In genomic region chr2:119289014-119289416, GRCm38 (mm10) we compare ENCODE assay signal across 8 mouse cellular contexts. TPM values are rescaled to one million over a fixed set of nuclear protein-coding genes. Genes with fewer than 3 reads are reported as not detected.
DNase-seq lines count a peak whose midpoint lies in the region; ATAC-seq lines count a peak whose summit lies in the region.

No protein-coding gene starts in this region.

- H3K27me3 ChIP-seq in neural tube, embryonic 11.5 days (ENCODE audit: control insufficient read depth, insufficient read depth, low read length), result no peaks in the 10 kb centered on the region
- H3K27me3 ChIP-seq in embryonic facial prominence, embryonic 15.5 days, result no peaks in the 10 kb centered on the region
- no peaks in the 10 kb centered on the region for H3K27me3 ChIP-seq in hindbrain, embryonic 16.5 days (replicated peaks; ENCODE audit: control insufficient read depth, insufficient read depth, low read length)
- no peaks in the 10 kb centered on the region for H3K27me3 ChIP-seq in midbrain, embryonic 11.5 days (ENCODE audit: control insufficient read depth, insufficient read depth, low read length)

- H3K27ac ChIP-seq in neural tube, embryonic 11.5 days (ENCODE audit: low read depth, low read length), result no peak overlapping the region
- H3K27ac ChIP-seq in embryonic facial prominence, embryonic 15.5 days (replicated peaks), result peak overlapping the region; percentile 39
- H3K27ac ChIP-seq in hindbrain, embryonic 16.5 days (ENCODE audit: low read depth, low read length), result peak overlapping the region; percentile 32
- H3K27ac ChIP-seq in midbrain, embryonic 11.5 days (ENCODE audit: low read depth, low read length), result no peak overlapping the region

- H3K4me3 ChIP-seq in neural tube, embryonic 11.5 days (ENCODE audit: low read depth, low read length), result peak overlapping the region; percentile 60
- peak overlapping the region; percentile 72 for H3K4me3 ChIP-seq in embryonic facial prominence, embryonic 15.5 days (replicated peaks)
- peak overlapping the region; percentile 54 for H3K4me3 ChIP-seq in hindbrain, embryonic 16.5 days (ENCODE audit: low read length)
- H3K4me3 ChIP-seq in midbrain, embryonic 11.5 days (ENCODE audit: low read depth, low read length), result peak overlapping the region; percentile 74

- no peaks in the 10 kb centered on the region for H3K9me3 ChIP-seq in neural tube, embryonic 11.5 days (ENCODE audit: control insufficient read depth, low read length)
- no peaks in the 10 kb centered on the region for H3K9me3 ChIP-seq in embryonic facial prominence, embryonic 15.5 days (replicated peaks)
- H3K9me3 ChIP-seq in hindbrain, embryonic 16.5 days (ENCODE audit: control insufficient read depth, low read length), result no peaks in the 10 kb centered on the region
- no peaks in the 10 kb centered on the region for H3K9me3 ChIP-seq in midbrain, embryonic 11.5 days (ENCODE audit: control insufficient read depth, low read length)

- peak overlapping the region; percentile 85 for H3K4me2 ChIP-seq in neural tube, embryonic 11.5 days (ENCODE audit: low read depth)
- peak overlapping the region; percentile 84 for H3K4me2 ChIP-seq in embryonic facial prominence, embryonic 15.5 days (replicated peaks)
- H3K4me2 ChIP-seq in hindbrain, embryonic 16.5 days (ENCODE audit: low read length), result peak overlapping the region; percentile 85
- peak overlapping the region; percentile 58 for H3K4me2 ChIP-seq in midbrain, embryonic 11.5 days

- WGBS in neural tube, embryonic 11.5 days, result 4% methylated on average over 11 of the region's 11 CpGs
- 2% methylated on average over 11 of the region's 11 CpGs for WGBS in embryonic facial prominence, embryonic 15.5 days
- 3% methylated on average over 11 of the region's 11 CpGs for WGBS in hindbrain, embryonic 16.5 days
- 4% methylated on average over 11 of the region's 11 CpGs for whole genome bisulfite sequencing in midbrain, embryonic 11.5 days

- ATAC-seq in neural tube, embryonic 11.5 days (ENCODE audit: insufficient read depth, low FRiP score, low TSS enrichment), result no peak
- no peak for ATAC-seq in embryonic facial prominence, embryonic 15.5 days (ENCODE audit: insufficient number of reproducible peaks, low FRiP score, low TSS enrichment, low read depth)
- no peak for ATAC-seq in hindbrain, embryonic 16.5 days
- ATAC-seq in midbrain, embryonic 11.5 days (ENCODE audit: low FRiP score), result peak; percentile 31
- ATAC-seq in cerebellum, adult (ENCODE audit: insufficient number of reproducible peaks, low FRiP score, low TSS enrichment), result no peak

- H3K9ac ChIP-seq in neural tube, embryonic 11.5 days (ENCODE audit: low read length), result peak overlapping the region; percentile 62
- peak overlapping the region; percentile 82 for H3K9ac ChIP-seq in embryonic facial prominence, embryonic 15.5 days
- peak overlapping the region; percentile 67 for H3K9ac ChIP-seq in hindbrain, embryonic 16.5 days (ENCODE audit: low read depth, low read length)
- peak overlapping the region; percentile 78 for H3K9ac ChIP-seq in midbrain, embryonic 11.5 days (ENCODE audit: low read length)

- no peak for DNase-seq in neural tube, embryonic 11.5 days (ENCODE audit: low spot score)
- DNase-seq in neural tube, embryonic 10.5 days (ENCODE audit: extremely low spot score, low spot score), result no peak
- no peak for DNase-seq in midbrain, embryonic 11.5 days (ENCODE audit: low spot score, missing footprints)
- DNase-seq in yolk sac, embryonic 10.5 days (ENCODE audit: low spot score), result peak; percentile 54
- DNase-seq in left cerebral cortex, adult 8-10 months (ENCODE audit: low spot score in 2 of 2), result no peak

- H3K36me3 ChIP-seq in neural tube, embryonic 11.5 days (ENCODE audit: control insufficient read depth, insufficient read depth, low read length), result peaks cover 9% of the 10 kb centered on the region
- H3K36me3 ChIP-seq in embryonic facial prominence, embryonic 15.5 days, result peaks cover 41% of the 10 kb centered on the region
- peaks cover 19% of the 10 kb centered on the region for H3K36me3 ChIP-seq in hindbrain, embryonic 16.5 days (ENCODE audit: control insufficient read depth, insufficient read depth, low read length)
- H3K36me3 ChIP-seq in midbrain, embryonic 11.5 days (ENCODE audit: control insufficient read depth, insufficient read depth, low read length), result peaks cover 4% of the 10 kb centered on the region; the same call in 1 of the 2 replicates

- peaks cover 7% of the 10 kb centered on the region for H3K4me1 ChIP-seq in neural tube, embryonic 11.5 days (ENCODE audit: control insufficient read depth, insufficient read depth, low read length)
- H3K4me1 ChIP-seq in embryonic facial prominence, embryonic 15.5 days, result peaks cover 20% of the 10 kb centered on the region
- H3K4me1 ChIP-seq in hindbrain, embryonic 16.5 days (ENCODE audit: control insufficient read depth, insufficient read depth, low read depth, low read length), result peaks cover 11% of the 10 kb centered on the region
- H3K4me1 ChIP-seq in midbrain, embryonic 11.5 days (ENCODE audit: control insufficient read depth, insufficient read depth, low read length), result peaks cover 8% of the 10 kb centered on the region; the same call in 1 of the 2 replicates

RNA-seq across cellular contexts. Expression of gene Vps18, which starts 0.5 kb away (rescaled TPM):
- polyA plus RNA-seq in neural tube, embryonic 11.5 days (2014; fragmentation: Nextera tagmentation; extraction: Ambion mirVana), result 17.4 and 17.8 TPM in 2 replicates
- 18.8 and 19.6 TPM in 2 replicates for polyA plus RNA-seq in embryonic facial prominence, embryonic 15.5 days (2015; fragmentation: Nextera tagmentation; extraction: Ambion mirVana)
- polyA plus RNA-seq in hindbrain, embryonic 16.5 days (2015; fragmentation: Nextera tagmentation; extraction: Ambion mirVana), result 28.2 and 30.4 TPM in 2 replicates
- polyA plus RNA-seq in midbrain, embryonic 11.5 days (2014; fragmentation: Nextera tagmentation; extraction: Ambion mirVana), result 9.8 and 10.0 TPM in 2 replicates
- 10 to 100 TPM; 46.8 to 52.2 (median 49.4) TPM for total RNA-seq in left cerebral cortex, adult 8-10 months (2022)

RNA-seq across cellular contexts. Expression of gene Rhov, which starts 17.9 kb away (rescaled TPM):
- polyA plus RNA-seq in neural tube, embryonic 11.5 days (2014; fragmentation: Nextera tagmentation; extraction: Ambion mirVana), result 2.3 and 2.4 TPM in 2 replicates
- polyA plus RNA-seq in embryonic facial prominence, embryonic 15.5 days (2015; fragmentation: Nextera tagmentation; extraction: Ambion mirVana), result 37.1 and 37.9 TPM in 2 replicates
- 48.2 and 56.9 TPM in 2 replicates for polyA plus RNA-seq in hindbrain, embryonic 16.5 days (2015; fragmentation: Nextera tagmentation; extraction: Ambion mirVana)
- polyA plus RNA-seq in midbrain, embryonic 11.5 days (2014; fragmentation: Nextera tagmentation; extraction: Ambion mirVana), result 1.3 and 2.6 TPM in 2 replicates
- 10 to 100 TPM; 11.1 to 12.5 (median 11.7) TPM for total RNA-seq in left cerebral cortex, adult 8-10 months (2022)

RNA-seq across cellular contexts. Expression of gene Dll4, which starts 36.6 kb away (rescaled TPM):
- 3.1 and 3.8 TPM in 2 replicates for polyA plus RNA-seq in neural tube, embryonic 11.5 days (2014; fragmentation: Nextera tagmentation; extraction: Ambion mirVana)
- polyA plus RNA-seq in embryonic facial prominence, embryonic 15.5 days (2015; fragmentation: Nextera tagmentation; extraction: Ambion mirVana), result 5.7 and 5.8 TPM in 2 replicates
- polyA plus RNA-seq in hindbrain, embryonic 16.5 days (2015; fragmentation: Nextera tagmentation; extraction: Ambion mirVana), result 5.3 and 6.0 TPM in 2 replicates
- polyA plus RNA-seq in midbrain, embryonic 11.5 days (2014; fragmentation: Nextera tagmentation; extraction: Ambion mirVana), result 3.1 and 4.0 TPM in 2 replicates
- 1 to 10 TPM; 2.0 to 3.9 (median 3.0) TPM for total RNA-seq in left cerebral cortex, adult 8-10 months (2022)

RNA-seq across cellular contexts. Expression of gene Spint1, which starts 51.9 kb away (rescaled TPM):
- polyA plus RNA-seq in neural tube, embryonic 11.5 days (2014; fragmentation: Nextera tagmentation; extraction: Ambion mirVana), result 2.7 and 2.8 TPM in 2 replicates
- polyA plus RNA-seq in embryonic facial prominence, embryonic 15.5 days (2015; fragmentation: Nextera tagmentation; extraction: Ambion mirVana), result 29.8 and 33.0 TPM in 2 replicates
- polyA plus RNA-seq in hindbrain, embryonic 16.5 days (2015; fragmentation: Nextera tagmentation; extraction: Ambion mirVana), result 0.71 and 0.79 TPM in 2 replicates
- polyA plus RNA-seq in midbrain, embryonic 11.5 days (2014; fragmentation: Nextera tagmentation; extraction: Ambion mirVana), result 1.1 and 1.2 TPM in 2 replicates
- total RNA-seq in left cerebral cortex, adult 8-10 months (2022), result 1 to 10 TPM; 2.0 to 3.7 (median 3.2) TPM

RNA-seq across cellular contexts. Expression of gene Ppp1r14d, which starts 59.3 kb away (rescaled TPM):
- not detected in 2 replicates for polyA plus RNA-seq in neural tube, embryonic 11.5 days (2014; fragmentation: Nextera tagmentation; extraction: Ambion mirVana)
- polyA plus RNA-seq in embryonic facial prominence, embryonic 15.5 days (2015; fragmentation: Nextera tagmentation; extraction: Ambion mirVana), result 0.36 and 0.37 TPM in 2 replicates
- polyA plus RNA-seq in hindbrain, embryonic 16.5 days (2015; fragmentation: Nextera tagmentation; extraction: Ambion mirVana), result not detected in 2 replicates
- 0.21 TPM in 1 of 2 replicates, not detected in the other for polyA plus RNA-seq in midbrain, embryonic 11.5 days (2014; fragmentation: Nextera tagmentation; extraction: Ambion mirVana)
- total RNA-seq in left cerebral cortex, adult 8-10 months (2022), result not detected

Comparison
In these comparisons a context has a peak if more than half of its experiments do, and no peak if none do; other contexts are left out.
1. H3K27ac ChIP-seq: peak in embryonic facial prominence, embryonic 15.5 days (single experiment) and hindbrain, embryonic 16.5 days (single experiment); none in neural tube, embryonic 11.5 days (single experiment) and midbrain, embryonic 11.5 days (single experiment).
2. RNA of gene Rhov, which starts 17.9 kb away (polyA plus RNA-seq): 48.2 to 56.9 TPM in hindbrain, embryonic 16.5 days and 37.1 to 37.9 TPM in embryonic facial prominence, embryonic 15.5 days; 2.3 to 2.4 TPM in neural tube, embryonic 11.5 days and 1.3 to 2.6 TPM in midbrain, embryonic 11.5 days; every median in the first group is over 10 times any median in the second.
3. Peak in every context shown above with its lines, with median percentiles within 50 percentile points of each other: H3K4me2 ChIP-seq, H3K4me3 ChIP-seq and H3K9ac ChIP-seq.